Mouse (Mus musculus): ENCODE results near the gene Lrch3.
"Not testable (repeated sequence)": the region's sequence is repeated elsewhere in the genome, so short reads cannot be mapped to it uniquely, and the experiment has no call there.

The Lrch3 gene

DNA sequence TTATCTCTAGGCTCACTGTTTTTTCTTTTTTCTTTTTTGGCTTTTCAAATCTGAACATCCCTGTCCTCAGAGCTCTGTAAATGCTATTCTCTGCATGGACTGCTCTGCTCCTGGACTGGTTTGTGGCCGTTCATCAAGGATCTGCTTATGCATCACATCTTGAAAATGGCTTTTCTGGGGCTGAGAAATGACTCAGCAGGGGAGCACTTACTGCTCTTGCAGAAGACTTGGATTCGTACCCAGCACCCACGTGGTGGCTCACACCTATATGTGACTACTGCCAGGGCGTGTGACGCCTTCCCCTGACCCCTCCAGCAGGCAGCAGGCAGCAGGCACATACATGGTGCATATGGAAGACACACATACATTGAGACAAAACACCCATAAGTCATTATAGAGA is 78.3 kb downstream of the Lrch3 start:
- no peak for DNase-seq (ENCODE audit: low spot score)

DNA sequence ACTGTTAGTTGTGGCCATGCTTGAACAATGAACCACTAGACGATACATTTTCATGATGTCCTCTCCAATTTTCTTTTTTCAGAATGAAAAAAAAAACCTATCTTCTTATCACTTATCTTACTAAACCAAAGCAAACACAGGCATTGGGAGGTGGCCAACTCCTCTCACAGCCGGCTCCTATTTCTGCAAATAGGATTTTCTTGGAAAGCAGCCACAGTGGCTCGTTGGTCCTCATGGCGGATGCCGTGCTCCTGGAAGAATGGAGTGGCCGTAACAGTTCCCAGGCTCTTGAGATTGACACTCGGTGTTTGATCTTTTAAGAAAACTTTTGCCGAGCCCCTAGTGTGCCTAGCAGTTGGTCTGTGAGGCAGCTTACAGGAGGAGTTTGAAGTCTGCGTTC is 91.3 kb downstream of the Lrch3 start:
- no peak for DNase-seq (ENCODE audit: low spot score)

DNA sequence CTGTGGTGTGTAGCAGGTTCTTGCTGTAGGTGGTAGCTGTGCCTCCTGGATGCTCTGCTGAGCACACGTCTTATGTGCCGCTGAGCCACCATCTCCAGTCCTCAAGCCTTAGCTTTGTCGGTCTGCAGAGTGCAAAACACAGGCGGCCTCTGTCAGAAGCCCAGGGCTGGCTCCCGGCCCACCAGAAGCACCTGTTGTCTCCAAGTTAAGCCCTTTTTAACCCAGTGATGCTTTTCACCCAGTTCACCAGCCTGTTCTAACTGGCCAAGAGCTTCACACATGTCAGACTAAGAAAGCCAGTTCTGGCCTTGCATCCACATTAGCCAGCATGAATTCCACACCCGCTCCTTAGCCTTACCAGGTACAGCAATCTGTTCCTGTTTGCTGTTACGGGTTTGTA is 93.0 kb downstream of the Lrch3 start:
- DNase-seq (ENCODE audit: low spot score) = no peak

DNA sequence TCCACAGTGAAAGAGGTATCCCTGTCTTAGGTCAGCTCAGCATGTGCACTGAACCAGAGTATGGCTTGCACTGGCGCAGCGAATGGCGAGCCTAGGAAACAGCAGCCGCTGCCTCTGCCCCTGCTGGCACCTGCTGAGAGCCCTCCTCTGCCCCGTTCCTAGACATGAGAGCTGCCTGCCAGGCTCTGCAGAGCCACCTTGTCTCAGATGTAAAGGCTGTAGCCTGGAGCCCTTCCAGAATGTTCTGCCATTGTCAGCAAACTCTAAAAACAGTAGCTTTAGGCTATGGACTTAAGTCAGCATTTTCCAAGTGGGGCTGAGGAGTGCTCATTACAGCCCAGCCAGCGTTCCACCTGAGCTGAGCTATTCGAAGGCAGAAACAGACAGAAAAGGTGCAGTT is 93.5 kb downstream of the Lrch3 start:
- DNase-seq (ENCODE audit: low spot score) = no peak

DNA sequence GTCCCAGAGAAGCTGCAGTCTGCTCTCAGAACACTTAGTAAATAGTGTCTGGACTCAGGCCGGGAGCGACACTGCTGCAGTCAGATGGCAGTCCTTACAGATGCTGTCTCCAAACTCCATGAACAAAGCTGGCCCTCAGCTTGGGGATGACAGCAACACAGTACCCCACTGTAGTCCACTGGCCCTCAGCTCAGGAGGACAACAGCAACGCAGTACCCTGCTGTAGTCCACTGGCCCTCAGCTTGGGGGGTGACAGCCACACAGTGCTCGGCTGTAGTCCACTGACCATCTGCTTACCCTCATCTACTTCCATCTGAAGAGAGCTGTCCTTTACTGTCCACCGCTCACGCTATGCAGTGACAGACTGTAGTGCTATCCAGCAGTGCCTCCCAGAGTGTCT is 96.3 kb downstream of the Lrch3 start:
- DNase-seq (ENCODE audit: low spot score) = no peak

DNA sequence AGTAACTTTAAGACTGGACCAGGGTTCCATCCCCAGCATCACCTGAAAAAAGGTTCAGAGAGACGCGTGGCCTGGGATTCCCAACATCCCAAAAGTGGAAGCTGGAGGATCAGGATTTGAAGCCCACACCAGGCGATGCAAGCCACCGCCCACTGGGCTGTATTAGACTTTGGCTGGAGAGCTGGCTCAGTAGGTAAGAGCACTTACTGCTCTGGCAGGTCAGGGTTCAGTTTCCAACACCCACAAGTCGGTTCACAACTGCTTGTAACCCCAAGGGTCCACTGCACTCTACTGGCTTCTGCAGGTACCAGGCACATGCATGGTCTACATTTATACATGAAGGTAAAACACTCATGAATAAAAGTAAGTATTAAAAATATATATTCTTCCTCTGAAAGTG is 99.9 kb downstream of the Lrch3 start:
- DNase-seq (ENCODE audit: low spot score) = no peak

DNA sequence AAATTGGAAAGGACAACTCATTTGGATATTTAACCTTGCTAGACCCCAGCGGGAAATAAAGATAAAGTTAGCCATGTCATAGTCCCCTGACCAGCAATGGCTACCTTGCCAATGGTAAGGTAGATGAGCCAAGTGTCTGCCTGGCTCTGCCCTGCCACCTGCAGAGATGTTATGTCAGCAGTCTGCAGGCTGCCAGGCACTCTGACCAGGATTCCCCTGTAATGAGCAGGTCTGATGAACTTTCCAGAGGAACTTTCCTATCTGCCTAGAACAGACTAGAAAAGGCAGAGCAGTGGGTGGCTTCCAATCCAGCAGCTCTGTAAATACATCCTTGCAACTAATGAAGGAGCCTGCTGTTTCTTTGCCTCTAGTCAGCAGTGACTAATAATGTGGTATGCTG is 101.0 kb downstream of the Lrch3 start:
- DNase-seq (ENCODE audit: low spot score) = no peak

DNA sequence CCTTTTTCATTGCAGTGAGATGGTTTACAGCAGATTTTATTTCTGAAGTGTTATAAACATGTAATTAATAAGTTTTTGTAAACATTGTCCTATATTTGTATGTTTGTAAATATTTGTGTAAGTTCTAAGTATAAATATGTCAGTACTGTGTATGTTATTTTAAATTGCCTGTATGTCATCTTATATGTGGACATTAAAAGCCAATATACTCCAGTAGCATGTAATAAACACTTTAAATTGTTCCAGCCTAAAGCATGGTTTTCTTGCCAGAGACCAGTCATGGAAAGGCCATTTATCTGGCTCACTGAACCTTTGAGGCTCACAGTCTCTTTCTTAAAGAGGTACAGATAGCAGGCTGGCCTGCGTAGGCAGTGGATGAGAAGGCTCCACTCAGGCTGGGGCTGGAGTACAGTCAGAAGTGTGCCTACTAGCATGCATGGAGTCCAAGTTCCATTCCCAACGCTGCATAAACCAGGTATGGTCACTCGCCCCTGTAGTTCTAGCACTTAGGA is 101.6 kb downstream of the Lrch3 start:
- DNase-seq (ENCODE audit: low spot score) = no peak

DNA sequence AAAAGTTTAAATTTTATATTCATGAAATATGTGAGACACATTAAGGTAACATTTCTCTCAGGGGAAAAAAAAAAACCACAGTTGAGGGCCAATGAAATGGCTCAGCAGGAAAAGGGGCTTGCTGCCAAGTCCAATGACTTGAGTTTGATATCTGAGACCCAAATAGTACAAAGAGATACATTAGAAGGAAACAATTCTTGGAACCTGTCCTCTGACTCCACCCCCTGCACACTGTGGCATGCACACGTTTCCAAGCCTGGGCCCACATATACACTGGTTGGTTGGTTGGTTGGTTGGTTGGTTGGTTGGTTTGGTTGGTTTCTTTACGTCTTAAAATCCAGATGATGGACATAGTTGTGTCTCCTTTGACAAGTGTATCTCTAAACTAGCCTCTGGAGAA is 102.1 kb downstream of the Lrch3 start:
- DNase-seq (ENCODE audit: low spot score) = no peak

DNA sequence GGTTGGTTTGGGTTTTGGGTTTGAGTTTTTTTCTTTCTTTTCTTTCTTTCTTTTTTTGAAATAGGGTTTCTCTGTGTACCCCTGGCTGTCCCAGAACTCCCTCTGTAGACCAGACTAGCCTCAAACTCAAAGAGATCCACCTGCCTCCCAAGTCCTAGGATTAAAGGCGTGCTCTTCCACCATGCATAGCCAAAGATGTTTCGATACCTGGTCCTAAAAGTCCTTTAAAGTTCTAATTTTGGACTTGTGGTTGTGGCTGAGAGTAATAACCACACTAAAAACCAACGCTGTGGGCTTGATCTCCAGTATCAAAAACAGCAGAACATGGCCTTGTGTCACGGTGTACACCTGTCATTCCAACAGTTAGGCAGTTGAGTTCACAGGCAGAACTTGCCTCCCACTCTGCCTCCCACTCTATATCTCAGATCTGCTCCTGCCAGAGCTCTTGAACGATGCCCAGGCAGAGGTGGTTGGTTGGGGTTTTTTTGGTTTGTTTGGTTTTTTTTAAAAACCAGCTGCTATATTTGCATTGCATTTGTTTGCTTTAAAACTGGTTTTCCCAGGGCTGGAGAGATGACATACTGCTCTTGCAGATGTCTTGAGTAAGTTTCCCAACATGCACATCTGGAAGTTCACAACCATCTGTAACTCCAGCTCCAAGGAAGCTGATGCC is 103.9 kb downstream of the Lrch3 start:
- DNase-seq (ENCODE audit: low spot score) = no peak

DNA sequence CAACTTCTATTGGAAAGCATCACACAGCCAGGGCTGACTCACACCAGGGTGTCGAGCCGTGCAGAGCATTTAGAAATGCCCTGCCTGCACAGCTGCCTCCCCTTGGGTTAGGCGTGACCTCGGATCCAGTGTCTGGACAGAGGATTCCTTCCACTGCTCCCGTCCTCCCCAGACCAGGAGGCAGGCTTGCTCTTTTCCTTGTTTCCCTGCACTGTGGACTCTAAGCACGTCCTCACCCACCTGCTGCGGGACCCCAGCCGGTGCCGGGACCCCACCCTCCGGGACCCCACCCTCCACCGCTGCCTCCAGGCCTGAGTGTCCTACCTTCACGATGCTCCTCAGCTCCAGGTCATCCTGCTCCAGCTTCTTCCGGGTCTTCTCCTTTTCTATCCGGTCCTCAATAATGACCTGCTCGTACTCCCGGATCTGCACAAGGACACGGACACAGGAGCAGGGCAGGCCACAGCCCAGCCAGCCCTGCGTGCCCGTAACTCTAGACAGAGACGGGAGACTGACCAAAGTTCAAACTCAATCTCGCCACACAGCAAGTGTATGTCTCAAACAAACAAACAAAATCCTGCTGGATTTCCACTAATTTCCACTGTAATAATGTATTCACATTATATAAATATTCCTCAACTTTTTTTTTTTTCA is 105.3 kb downstream of the Lrch3 start:
- no peak for DNase-seq (ENCODE audit: low spot score)

DNA sequence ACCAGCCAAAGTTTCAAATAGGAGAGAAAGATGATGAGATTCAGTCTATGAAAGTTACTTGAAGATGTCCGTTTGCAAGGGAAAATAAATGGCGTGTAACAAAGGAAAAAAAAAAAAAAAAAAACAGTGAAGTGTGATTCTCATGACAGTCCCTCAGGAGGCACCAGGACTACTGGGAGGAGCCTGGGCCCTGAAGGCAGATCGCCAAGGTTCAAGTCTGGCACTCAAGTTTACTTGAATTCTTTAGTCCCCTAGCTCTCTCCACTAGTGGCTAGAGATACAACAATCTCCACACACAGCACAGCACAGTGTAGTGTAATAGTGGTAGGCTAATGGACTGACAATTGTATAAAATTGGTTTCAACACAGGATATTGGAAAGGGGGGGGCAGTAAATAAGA is 107.5 kb downstream of the Lrch3 start:
- no peak for DNase-seq (ENCODE audit: low spot score)

DNA sequence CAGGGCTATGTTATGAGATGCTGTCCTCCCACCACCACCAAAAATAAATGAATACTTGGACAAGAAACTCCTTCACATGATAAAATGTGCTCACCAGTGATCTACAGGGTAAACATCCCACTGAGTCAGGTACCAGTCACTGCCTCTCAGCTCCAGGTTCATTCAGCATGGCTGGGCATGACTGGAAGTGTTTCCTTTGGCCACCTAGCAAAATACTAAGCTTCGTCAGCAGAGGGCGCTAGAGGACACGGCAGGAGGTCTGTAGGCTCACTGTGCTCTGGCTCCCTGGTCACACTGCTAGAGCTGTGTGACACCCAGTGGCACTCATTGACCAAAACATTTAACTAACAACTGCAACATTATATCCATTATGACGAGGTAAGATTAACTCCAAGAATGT is 109.8 kb downstream of the Lrch3 start:
- peak; percentile 87 for DNase-seq (ENCODE audit: low spot score)

DNA sequence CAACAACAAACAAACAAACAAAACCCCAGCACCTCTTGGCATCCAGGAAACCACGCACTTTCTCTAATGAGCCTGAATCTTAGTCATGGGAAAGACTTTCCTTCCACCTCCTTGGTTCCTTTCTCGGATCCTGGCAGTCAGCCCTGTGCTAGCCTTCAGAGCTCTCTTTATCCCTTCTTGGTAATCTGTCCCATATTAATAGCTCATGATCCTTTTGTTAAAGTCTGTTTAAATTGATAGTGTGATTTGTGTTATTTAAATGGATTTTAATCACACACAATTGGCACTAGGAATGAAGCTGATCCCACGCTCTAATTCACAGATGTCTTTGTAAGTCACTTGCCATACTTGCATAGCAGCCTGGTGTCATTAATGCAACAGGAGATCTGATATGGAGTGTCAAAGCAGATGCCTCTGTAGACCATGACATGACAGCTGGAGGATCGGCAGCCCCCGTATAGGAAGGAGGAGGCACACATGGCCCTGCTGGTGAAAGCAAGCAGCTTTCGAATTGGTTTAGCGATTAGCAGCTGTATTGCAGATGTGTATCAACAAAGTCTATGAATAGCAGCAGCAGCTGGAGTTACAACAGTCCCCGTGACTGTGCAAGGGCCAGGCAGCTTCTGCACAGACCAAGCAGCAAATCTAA is 110.7 kb downstream of the Lrch3 start:
- peak; percentile 63 for DNase-seq (ENCODE audit: low spot score)

DNA sequence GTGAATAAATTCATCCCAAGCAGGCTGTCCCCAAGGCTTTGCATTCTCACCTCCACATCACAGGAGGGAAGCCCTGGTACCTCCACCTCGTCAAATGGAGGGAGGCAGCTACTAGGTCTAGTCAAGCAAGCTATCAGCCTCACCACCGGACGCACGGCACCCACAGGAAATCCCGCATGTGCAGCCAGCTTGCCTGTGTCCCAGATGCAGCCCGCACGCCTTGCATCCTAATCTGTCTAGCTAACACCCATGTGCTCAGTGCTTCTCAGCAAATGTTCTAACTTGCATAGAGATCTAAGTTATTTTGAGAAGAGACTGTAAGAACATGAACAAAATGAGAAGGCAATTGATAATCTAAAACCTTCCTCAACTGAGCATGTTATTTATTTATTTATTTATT is 112.5 kb downstream of the Lrch3 start:
- no peak for DNase-seq (ENCODE audit: low spot score)

DNA sequence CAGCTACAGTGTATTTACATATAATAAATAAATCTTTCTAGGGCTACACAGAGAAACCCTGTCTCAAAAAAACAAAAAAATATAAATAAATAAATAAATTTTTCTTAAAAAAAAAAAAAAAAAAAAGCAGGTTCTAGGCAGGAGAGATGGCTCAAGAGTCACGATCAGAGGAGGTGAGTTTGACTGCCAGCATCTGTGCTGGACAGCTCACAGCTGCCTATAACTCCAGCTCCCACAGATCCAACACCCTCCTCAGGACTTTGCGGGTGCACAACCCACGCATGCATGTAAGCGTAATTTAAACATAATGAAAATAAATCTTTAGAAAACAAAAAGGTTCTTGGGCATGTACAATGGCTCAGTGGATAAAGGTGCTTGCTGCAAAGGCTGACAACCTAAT is 122.1 kb downstream of the Lrch3 start:
- DNase-seq (ENCODE audit: low spot score) = no peak

DNA sequence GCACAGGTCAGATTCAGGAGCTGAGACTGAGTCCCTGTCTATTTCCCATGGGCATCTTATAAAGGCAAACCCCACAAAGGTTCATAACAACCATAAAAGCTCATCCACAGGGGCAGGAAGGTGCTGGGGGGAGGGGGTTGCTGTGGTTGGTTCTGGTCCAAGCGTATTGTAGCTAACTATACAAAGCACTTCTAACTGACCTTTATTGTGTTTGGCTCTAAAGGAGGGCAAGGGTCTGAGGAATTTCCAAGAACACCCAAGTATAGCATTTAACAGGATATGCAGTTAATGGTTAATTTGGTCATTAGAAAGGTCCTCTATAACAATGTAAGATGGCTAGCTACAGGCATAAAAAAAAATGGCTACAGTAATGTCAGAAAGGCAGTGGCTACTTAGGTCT is 128.8 kb downstream of the Lrch3 start:
- DNase-seq (ENCODE audit: low spot score) = no peak

DNA sequence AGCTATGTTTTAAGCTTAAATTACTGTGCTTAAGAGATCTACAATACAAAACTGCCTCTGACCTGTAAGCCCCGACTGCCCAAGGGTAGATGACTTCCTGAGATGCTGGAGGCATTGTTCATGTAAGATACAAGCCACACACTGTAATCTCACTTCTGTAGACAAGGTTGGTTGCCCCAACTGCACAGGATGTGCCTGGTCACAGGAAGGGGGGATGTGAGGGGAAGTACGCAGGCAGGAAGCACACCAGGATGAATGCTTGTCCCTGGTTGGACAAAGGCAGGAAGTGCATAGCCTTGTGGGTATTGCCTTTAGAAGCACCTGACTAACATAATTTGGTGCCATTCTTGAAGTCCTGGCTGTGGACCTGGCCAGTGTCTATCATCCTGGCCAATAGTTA is 129.4 kb downstream of the Lrch3 start:
- no peak for DNase-seq (ENCODE audit: low spot score)

DNA sequence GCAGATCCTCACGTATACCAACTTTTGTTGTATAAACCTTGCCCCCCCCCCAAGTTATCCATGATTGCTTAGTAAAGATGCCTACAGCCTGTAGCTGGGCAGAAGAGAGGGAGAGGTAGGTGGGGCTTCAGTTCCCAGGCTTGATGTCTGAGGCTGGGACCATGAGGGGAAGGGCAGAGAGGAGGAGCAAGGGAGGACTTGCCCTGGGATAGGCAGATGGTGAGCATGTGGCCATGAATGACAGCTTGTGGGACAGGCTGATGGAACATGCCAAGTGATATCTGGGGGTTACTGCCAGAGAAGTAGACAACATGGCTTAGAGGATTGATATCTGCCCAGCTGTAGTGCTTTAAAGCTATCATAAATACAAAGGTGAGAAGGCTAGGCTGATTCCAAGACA is 134.1 kb downstream of the Lrch3 start:
- DNase-seq (ENCODE audit: low spot score) = no peak

DNA sequence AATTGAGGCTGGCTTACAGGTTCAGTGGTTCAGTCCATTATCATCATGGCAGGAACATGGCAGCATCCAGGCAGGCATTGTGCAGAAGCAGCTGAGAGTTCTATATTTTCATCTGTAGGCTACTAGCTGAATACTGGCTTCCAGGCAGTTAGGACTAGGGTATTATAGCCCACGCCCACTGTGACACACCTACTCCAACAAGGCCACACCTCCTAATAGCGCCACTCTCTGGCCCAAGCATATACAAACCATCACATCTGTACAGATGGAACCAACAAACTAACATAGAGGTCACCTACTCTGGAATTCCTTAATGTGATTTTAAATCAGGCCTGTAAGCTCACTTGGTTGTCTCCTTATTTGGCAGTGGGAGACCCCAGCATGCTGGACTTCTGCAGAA is 134.8 kb downstream of the Lrch3 start:
- DNase-seq (ENCODE audit: low spot score) = no peak

DNA sequence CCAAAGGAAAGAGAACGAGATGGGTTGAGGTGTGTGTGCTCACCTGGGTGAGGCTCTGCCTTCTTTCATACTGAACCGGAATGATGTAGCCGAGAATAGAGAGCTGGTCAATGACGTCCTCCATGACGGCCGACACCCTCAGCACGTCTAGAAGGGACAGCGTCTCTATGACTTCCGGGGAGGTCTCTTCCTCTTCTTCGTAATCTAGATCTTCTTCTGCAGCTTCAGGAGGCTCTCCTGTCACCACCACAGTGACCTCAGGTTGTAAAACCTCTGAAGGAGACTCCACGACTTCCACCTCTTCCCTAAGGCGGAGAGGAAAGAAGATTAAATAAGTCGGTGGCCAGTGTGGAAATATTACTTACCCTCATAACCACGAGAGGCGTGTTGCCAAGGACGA is 135.9 kb downstream of the Lrch3 start:
- no peak for DNase-seq (ENCODE audit: low spot score)

DNA sequence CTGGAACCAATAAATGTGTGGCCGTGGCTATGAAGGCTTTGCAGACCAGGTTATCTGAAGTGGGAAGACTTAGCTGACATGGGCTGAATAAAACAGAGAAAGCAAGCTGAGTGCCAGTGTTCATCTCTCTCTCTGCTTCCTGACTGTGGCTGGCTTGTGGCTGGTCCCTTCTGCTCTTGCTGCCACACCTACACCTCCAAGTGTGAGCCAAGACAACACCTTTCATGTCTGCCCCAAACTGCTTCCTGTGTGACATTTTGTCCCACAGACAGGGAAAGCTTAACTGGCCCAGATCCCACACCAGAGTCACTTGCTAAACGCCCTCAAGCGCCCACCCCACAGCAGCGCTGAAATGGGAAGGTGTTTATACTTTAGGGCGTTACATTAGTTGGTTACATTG is 139.2 kb downstream of the Lrch3 start:
- DNase-seq (ENCODE audit: low spot score) = no peak

DNA sequence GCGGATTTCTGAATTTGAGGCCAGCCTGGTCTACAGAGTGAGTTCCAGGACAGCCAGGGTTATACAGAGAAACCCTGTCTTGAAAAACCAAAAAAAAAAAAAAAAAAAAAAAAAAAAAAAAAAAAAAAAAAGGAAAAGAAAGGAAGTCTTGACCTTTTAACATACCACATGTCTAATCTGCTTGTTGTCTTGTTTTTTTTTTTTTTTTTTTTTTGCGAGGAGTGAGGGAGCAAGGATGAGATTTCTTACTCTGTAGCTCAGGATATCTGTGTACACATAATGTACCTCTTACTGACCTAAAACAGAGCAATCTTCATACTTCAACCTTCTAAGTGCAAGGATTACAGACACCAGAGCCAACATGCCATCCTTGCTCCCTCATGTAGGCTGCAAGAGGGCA is 141.0 kb downstream of the Lrch3 start:
- DNase-seq (ENCODE audit: low spot score) = not testable (repeated sequence)

DNA sequence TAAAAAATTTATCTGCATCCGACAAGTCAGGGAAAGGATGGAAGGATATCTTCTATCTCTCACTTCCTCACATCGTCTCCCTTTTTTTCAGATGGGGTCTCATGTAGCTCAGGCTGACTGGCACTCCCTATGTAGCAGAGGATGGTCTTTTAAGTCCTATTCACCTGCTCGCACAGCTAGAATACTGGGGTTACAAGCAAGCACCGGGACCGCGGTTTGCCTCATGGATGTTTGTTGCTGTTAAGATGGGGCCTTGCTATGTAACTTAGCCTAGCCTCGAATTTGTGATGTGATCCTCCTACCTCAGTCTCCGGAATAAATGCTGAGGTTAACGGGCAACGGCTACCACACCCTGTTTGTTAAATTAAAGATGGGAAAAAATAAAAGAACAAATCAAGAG is 141.8 kb downstream of the Lrch3 start:
- no peak for DNase-seq (ENCODE audit: low spot score)
